Mouse (Mus musculus) neural tube, embryonic 13.5 days (tissue): ENCODE measurements around the gene Polk. TPM values are rescaled to one million over a fixed set of nuclear protein-coding genes. Genes with fewer than 3 reads are reported as not detected.

Source experiments
- ATAC-seq: fragments of 200-750 bp; cut with Nextera tagmentation; 2 replicates; pipeline ENCODE4 v1.8.0; 2017; ENCODE audit warnings: low read depth, mild to moderate bottlenecking, moderate TSS enrichment, moderate library complexity
- H3K27ac ChIP-seq: fragments of 300-500 bp; sonication (generic); replicated peaks from 2 replicates; pipeline ENCODE4 v1.5.1; 2015; ENCODE audit warnings: moderate library complexity, mild to moderate bottlenecking, inconsistent platforms
- H3K27me3 ChIP-seq: fragments of 300-500 bp; sonication (generic); 2 replicates; pipeline ENCODE4 v1.6.1; 2015; ENCODE audit warnings: mild to moderate bottlenecking, inconsistent platforms
- H3K36me3 ChIP-seq: fragments of 300-500 bp; sonication (generic); 2 replicates; pipeline ENCODE4 v1.6.1; 2015; ENCODE audit warnings: mild to moderate bottlenecking, inconsistent platforms
- H3K4me1 ChIP-seq: fragments of 300-500 bp; sonication (generic); replicated peaks from 2 replicates; pipeline ENCODE4 v1.6.1; 2015; ENCODE audit warnings: inconsistent platforms
- H3K4me2 ChIP-seq: fragments of 300-500 bp; sonication (generic); 2 replicates; pipeline ENCODE4 v1.6.1; 2015; ENCODE audit warnings: inconsistent platforms, mild to moderate bottlenecking, moderate library complexity
- H3K4me3 ChIP-seq: fragments of 300-500 bp; sonication (generic); 2 replicates; pipeline ENCODE4 v1.5.1; 2015; ENCODE audit warnings: mild to moderate bottlenecking, inconsistent platforms
- H3K9ac ChIP-seq: fragments of 300-500 bp; sonication (generic); 2 replicates; pipeline ENCODE4 v1.6.1; 2015; ENCODE audit warnings: moderate library complexity, mild to moderate bottlenecking, inconsistent platforms
- H3K9me3 ChIP-seq: fragments of 300-500 bp; sonication (generic); 2 replicates; pipeline ENCODE4 v1.6.1; 2016; ENCODE audit warnings: inconsistent platforms
- WGBS: fragments of 180-500 bp; shearing (Covaris S2); methylation state at CpG from one replicate; pipeline ENCODE4 v1.1.7; 2015; 5-methylcytosine and 5-hydroxymethylcytosine counted together
- polyA plus RNA-seq: library from polyadenylated mRNA; unstranded; fragments of >200 nt; fragmentation: Nextera tagmentation; extraction: Ambion mirVana; gene quantifications from 2 replicates; pipeline ENCODE4 v1.2.1, GENCODE M21; 2015

The Polk gene
- polyA plus RNA-seq, 1 experiment from 2014 or later: 5.6 TPM

- no peak overlapping the region for H3K4me3 ChIP-seq
- H3K4me2 ChIP-seq: no peak overlapping the region
- H3K27ac ChIP-seq: no peak overlapping the region
- H3K9ac ChIP-seq: no peak overlapping the region
- no peaks in the 10 kb centered on the region for H3K36me3 ChIP-seq
- ATAC-seq: no peak
- H3K27me3 ChIP-seq: no peaks in the 10 kb centered on the region
- H3K9me3 ChIP-seq: no peaks in the 10 kb centered on the region
- no peaks in the 10 kb centered on the region for H3K4me1 ChIP-seq
- 76% methylated on average over 3 of the region's 3 CpGs for WGBS
Observed at GRCm38 (mm10) chr13:96454288-96454687, 88.1 kb downstream of the Polk start.

GRCm38 (mm10) chr13:96452621-96453020 lies 89.8 kb downstream of the Polk start:
- no peak overlapping the region for H3K27ac ChIP-seq
- no peak overlapping the region for H3K4me3 ChIP-seq
- H3K4me2 ChIP-seq: no peak overlapping the region
- H3K4me1 ChIP-seq: no peaks in the 10 kb centered on the region
- H3K9me3 ChIP-seq: no peaks in the 10 kb centered on the region
- 91% methylated on average over 3 of the region's 3 CpGs for WGBS
- H3K36me3 ChIP-seq: no peaks in the 10 kb centered on the region
- no peaks in the 10 kb centered on the region for H3K27me3 ChIP-seq
- H3K9ac ChIP-seq: no peak overlapping the region
- no peak for ATAC-seq

GRCm38 (mm10) chr13:96451386-96452140 lies 90.8 kb downstream of the Polk start:
- ATAC-seq: no peak
- no peaks in the 10 kb centered on the region for H3K27me3 ChIP-seq
- H3K4me3 ChIP-seq: no peak overlapping the region
- H3K9me3 ChIP-seq: no peaks in the 10 kb centered on the region
- H3K27ac ChIP-seq: no peak overlapping the region
- H3K4me2 ChIP-seq: no peak overlapping the region
- H3K36me3 ChIP-seq: no peaks in the 10 kb centered on the region
- WGBS: 92% methylated on average over 11 of the region's 11 CpGs
- no peak overlapping the region for H3K9ac ChIP-seq
- H3K4me1 ChIP-seq: no peaks in the 10 kb centered on the region

GRCm38 (mm10) chr13:96450869-96451268 lies 91.5 kb downstream of the Polk start:
- no peak for ATAC-seq
- no peaks in the 10 kb centered on the region for H3K36me3 ChIP-seq
- H3K4me3 ChIP-seq: no peak overlapping the region
- H3K27ac ChIP-seq: no peak overlapping the region
- no peaks in the 10 kb centered on the region for H3K27me3 ChIP-seq
- H3K9me3 ChIP-seq: no peaks in the 10 kb centered on the region
- H3K4me2 ChIP-seq: no peak overlapping the region
- no peak overlapping the region for H3K9ac ChIP-seq
- 87% methylated on average over 7 of the region's 7 CpGs for WGBS
- no peaks in the 10 kb centered on the region for H3K4me1 ChIP-seq

- Histone ChIP-seq H3K36me3 (no peaks in the 10 kb centered on the region), H3K27me3 (no peaks in the 10 kb centered on the region), H3K4me2 (no peak overlapping the region), H3K4me1 (no peaks in the 10 kb centered on the region), H3K9ac (no peak overlapping the region), H3K27ac (no peak overlapping the region), H3K4me3 (no peak overlapping the region), H3K9me3 (no peaks in the 10 kb centered on the region)
- ATAC-seq: no peak
- 83% methylated on average over 11 of the region's 11 CpGs for WGBS
Observed at GRCm38 (mm10) chr13:96450205-96450856, 92.0 kb downstream of the Polk start.

- Histone ChIP-seq H3K4me1 (no peaks in the 10 kb centered on the region), H3K27ac (no peak overlapping the region), H3K4me2 (no peak overlapping the region), H3K9ac (no peak overlapping the region), H3K27me3 (no peaks in the 10 kb centered on the region), H3K4me3 (no peak overlapping the region), H3K9me3 (0 out of 2 replicates have a peak, but pooled peaks cover 3% of the 10 kb centered on the region), H3K36me3 (no peaks in the 10 kb centered on the region)
- WGBS: 93% methylated on average over 4 of the region's 4 CpGs
- ATAC-seq: no peak
Observed at GRCm38 (mm10) chr13:96440436-96440835, 101.9 kb downstream of the Polk start.

GRCm38 (mm10) chr13:96436921-96437320 lies 105.5 kb downstream of the Polk start:
- H3K4me1 ChIP-seq: no peaks in the 10 kb centered on the region
- ATAC-seq: no peak

GRCm38 (mm10) chr13:96435793-96436192 lies 106.6 kb downstream of the Polk start:
- H3K36me3 ChIP-seq: no peaks in the 10 kb centered on the region
- ATAC-seq: no peak
- 48% methylated on average over 13 of the region's 13 CpGs for WGBS
- H3K4me3 ChIP-seq: no peak overlapping the region
- H3K9me3 ChIP-seq: 0 out of 2 replicates have a peak, but pooled peaks cover 3% of the 10 kb centered on the region
- H3K9ac ChIP-seq: no peak overlapping the region
- H3K4me1 ChIP-seq: no peaks in the 10 kb centered on the region
- H3K27me3 ChIP-seq: no peaks in the 10 kb centered on the region
- no peak overlapping the region for H3K4me2 ChIP-seq
- H3K27ac ChIP-seq: no peak overlapping the region

More at GRCm38 (mm10) chr13:96436921-96437320, 105.5 kb downstream of the Polk start:
- H3K27me3 ChIP-seq: no peaks in the 10 kb centered on the region
- H3K27ac ChIP-seq: no peak overlapping the region
- H3K4me2 ChIP-seq: no peak overlapping the region
- no peak overlapping the region for H3K9ac ChIP-seq
- H3K4me3 ChIP-seq: no peak overlapping the region
- 97% methylated on average over 1 of the region's 1 CpGs for WGBS
- no peaks in the 10 kb centered on the region for H3K36me3 ChIP-seq
- H3K9me3 ChIP-seq: 0 out of 2 replicates have a peak, but pooled peaks cover 3% of the 10 kb centered on the region

- Histone ChIP-seq H3K9me3 (0 out of 2 replicates have a peak, but pooled peaks cover 3% of the 10 kb centered on the region), H3K4me3 (no peak overlapping the region), H3K4me2 (no peak overlapping the region), H3K27me3 (no peaks in the 10 kb centered on the region), H3K36me3 (no peaks in the 10 kb centered on the region), H3K27ac (no peak overlapping the region), H3K9ac (no peak overlapping the region), H3K4me1 (no peaks in the 10 kb centered on the region)
- ATAC-seq: no peak
- 62% methylated on average over 5 of the region's 5 CpGs for WGBS
Observed at GRCm38 (mm10) chr13:96434899-96435331, 107.5 kb downstream of the Polk start.

GRCm38 (mm10) chr13:96433648-96434190 lies 108.7 kb downstream of the Polk start:
- WGBS: 84% methylated on average over 11 of the region's 11 CpGs
- ATAC-seq: no peak
- Histone ChIP-seq H3K9ac (no peak overlapping the region), H3K4me2 (no peak overlapping the region), H3K4me1 (no peaks in the 10 kb centered on the region), H3K27me3 (no peaks in the 10 kb centered on the region), H3K36me3 (no peaks in the 10 kb centered on the region), H3K9me3 (0 out of 2 replicates have a peak, but pooled peaks cover 3% of the 10 kb centered on the region), H3K4me3 (no peak overlapping the region), H3K27ac (no peak overlapping the region)

GRCm38 (mm10) chr13:96433041-96433440 lies 109.3 kb downstream of the Polk start:
- no peaks in the 10 kb centered on the region for H3K27me3 ChIP-seq
- 0 out of 2 replicates have a peak, but pooled peaks cover 3% of the 10 kb centered on the region for H3K9me3 ChIP-seq
- H3K4me3 ChIP-seq: no peak overlapping the region
- ATAC-seq: no peak
- H3K4me2 ChIP-seq: no peak overlapping the region
- H3K9ac ChIP-seq: no peak overlapping the region
- no peaks in the 10 kb centered on the region for H3K4me1 ChIP-seq
- 91% methylated on average over 6 of the region's 6 CpGs for WGBS
- no peak overlapping the region for H3K27ac ChIP-seq
- H3K36me3 ChIP-seq: no peaks in the 10 kb centered on the region

- Histone ChIP-seq H3K4me1 (no peaks in the 10 kb centered on the region), H3K9me3 (0 out of 2 replicates have a peak, but pooled peaks cover 1% of the 10 kb centered on the region), H3K36me3 (no peaks in the 10 kb centered on the region), H3K4me2 (no peak overlapping the region), H3K9ac (no peak overlapping the region), H3K4me3 (no peak overlapping the region), H3K27ac (no peak overlapping the region), H3K27me3 (no peaks in the 10 kb centered on the region)
- no peak for ATAC-seq
- WGBS: 52% methylated on average over 3 of the region's 3 CpGs
Observed at GRCm38 (mm10) chr13:96432376-96432811, 110.0 kb downstream of the Polk start.
